Mouse (Mus musculus): Measurements from ENCODE around the gene Tcf7l2. TPM values are rescaled to one million over a fixed set of nuclear protein-coding genes. Genes with fewer than 3 reads are reported as not detected.

Gene Tcf7l2
- total RNA-seq, 2 experiments from 2014 or later: 0.61 to 8.4 TPM

DNA sequence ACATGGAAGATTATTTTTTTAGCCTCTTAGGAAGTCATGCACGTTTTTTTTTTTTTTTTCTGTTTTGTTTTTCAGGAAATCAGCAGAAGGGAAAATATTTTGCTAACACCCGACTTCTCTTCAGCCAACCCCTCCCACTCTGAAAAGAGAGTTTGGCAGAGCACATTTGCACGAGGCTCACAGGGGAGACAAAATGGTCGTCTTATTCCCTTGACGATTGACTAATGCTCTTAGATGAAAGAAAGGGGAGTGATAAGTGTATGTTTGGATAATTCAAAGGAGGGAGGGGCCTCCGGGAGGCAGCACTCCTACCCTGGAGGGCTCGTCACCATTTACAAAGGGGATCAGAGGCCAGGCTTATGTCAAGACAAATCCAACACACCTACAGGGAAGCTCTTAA lies 224.4 kb downstream of the Tcf7l2 start:
- ATAC-seq (replicated peaks; ENCODE audit: low FRiP score, poor library complexity, severe bottlenecking): no peak

DNA sequence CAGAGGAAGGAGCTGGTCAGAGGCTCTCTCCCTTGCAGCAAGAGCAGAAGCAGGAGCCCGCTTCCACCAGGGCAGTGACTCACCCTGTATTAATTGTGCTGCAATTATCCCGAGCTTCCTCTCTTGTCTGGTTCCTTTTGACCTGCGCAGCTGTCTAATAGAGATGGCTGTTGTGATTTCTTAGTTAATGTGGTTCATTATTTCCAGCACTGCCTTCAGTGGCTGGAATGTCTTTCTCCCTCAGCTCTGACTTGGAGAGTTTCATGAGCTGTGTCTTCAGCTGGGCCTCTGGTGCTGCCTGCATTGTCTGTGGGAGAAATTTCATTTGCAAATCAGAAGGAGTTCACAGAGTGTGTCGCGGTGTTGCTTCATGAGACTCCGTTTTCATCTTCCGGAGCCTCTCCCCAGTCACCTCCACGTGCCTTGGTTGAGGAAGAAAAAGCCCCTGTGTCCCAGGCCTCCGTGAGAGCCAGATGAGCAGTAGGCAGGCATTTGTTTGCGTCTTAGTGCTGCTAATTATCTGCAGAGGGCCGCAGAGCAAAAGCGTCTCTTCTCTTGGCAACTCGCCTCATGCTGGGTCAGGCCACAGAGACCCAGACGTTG lies 228.4 kb downstream of the Tcf7l2 start:
- no peak for ATAC-seq (replicated peaks; ENCODE audit: low FRiP score, poor library complexity, severe bottlenecking)

DNA sequence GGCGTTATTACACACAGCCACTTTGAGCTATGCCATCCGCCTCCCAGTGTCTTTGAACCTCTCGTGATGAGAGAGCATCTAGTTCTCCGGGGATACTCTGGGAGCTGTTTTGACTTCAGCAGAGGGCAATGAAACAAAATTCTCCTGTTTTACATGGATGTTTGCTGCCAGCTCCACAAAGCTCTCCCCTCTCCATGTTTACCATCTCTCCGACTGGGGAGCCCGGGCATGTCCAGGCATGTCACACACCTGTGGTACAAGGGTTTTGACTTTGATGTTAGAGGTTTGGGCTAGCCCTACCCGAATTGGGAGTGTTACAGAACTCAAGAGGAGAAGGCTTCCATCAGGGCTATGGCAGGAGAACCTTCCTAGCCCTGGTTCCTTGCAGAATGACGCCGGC lies 234.5 kb downstream of the Tcf7l2 start:
- ATAC-seq (replicated peaks; ENCODE audit: low FRiP score, poor library complexity, severe bottlenecking): no peak
